Mouse (Mus musculus) heart, postnatal 14 days (tissue): ENCODE measurements around the gene Ccdc91. TPM values are rescaled to one million over a fixed set of nuclear protein-coding genes. Genes with fewer than 3 reads are reported as not detected.

Experiments
- DNase-seq, 2 experiments: peaks; one replicate each; pipeline ENCODE4 v3.0.0; 2021 to 2022
- intact Hi-C: fragments of 180-260 bp; cut with DNase I; formaldehyde crosslinking; loops from one replicate; pipeline ENCODE4 v1.15.1; 2025
- total RNA-seq, 2 experiments: library from RNA; stranded (reverse); gene quantifications; 2 replicates each; pipeline ENCODE4 v1.2.3; 2021

Ccdc91 gene
- total RNA-seq, 2 experiments from 2014 or later, result 21.7 to 23.5 TPM

DNA sequence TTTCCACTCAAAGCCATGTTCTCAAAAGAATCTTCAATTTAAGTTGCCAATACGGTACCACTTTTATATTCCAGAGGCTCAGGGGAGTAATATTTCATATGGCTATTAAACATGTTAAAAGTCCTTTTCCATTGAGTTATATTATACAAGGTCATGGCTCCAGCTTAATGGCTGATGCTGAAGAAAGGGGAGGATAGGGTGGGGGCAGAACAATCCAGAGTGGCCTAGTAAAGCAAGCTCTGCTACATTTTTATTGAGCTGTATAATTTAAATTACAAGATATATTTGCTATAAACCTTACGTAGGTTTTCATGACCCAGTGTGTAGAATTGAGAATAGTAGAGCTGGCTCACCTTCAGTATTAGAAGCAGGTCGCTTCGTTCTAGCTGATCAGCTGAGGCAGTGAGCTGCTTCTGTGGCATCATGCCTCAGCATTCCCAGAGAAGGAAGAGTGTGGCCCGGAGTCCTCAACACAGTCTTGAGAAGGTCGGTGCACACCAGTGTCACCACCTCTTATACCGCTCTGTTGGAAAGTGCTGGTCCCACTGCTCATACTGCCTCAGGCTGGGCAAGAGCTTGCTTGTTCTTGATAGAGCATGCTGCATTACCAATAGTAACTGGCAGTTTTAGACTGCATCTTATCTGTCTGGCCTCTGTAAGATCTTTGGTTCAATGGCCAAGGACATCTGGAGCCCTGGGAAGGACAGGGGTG, 199.6 kb downstream of the Ccdc91 start:
- intact Hi-C loops, result no loop called here
- DNase-seq, result no peak

- intact Hi-C loops, result no loop called here
- DNase-seq, result no peak
Observed at GRCm38 (mm10) chr6:147676214-147676613, 200.6 kb downstream of the Ccdc91 start.

Other genes starting within 250 kb of the Ccdc91 start
- 1 to 10 TPM in 1 of 2 experiments, under 1 TPM in 1; 0.88 to 1.1 TPM for gene Pthlh, start 211.6 kb upstream of the Ccdc91 start, total RNA-seq